Mouse (Mus musculus) cerebellum, adult 2 months (tissue): Measurements from ENCODE around the gene Cacna1d.

Experiments
- CTCF ChIP-seq: fragments of 200-500 bp; IDR thresholded peaks from 2 replicates; pipeline ENCODE4 v1.5.1; 2011; ENCODE audit warnings: low read depth, mild to moderate bottlenecking, control low read depth, low read length, moderate library complexity, borderline replicate concordance; ENCODE audit not compliant: insufficient read depth
- POLR2A ChIP-seq: fragments of 200-500 bp; IDR thresholded peaks from 2 replicates; pipeline ENCODE4 v1.6.1; 2011; ENCODE audit warnings: low read length, control low read depth, borderline replicate concordance; ENCODE audit not compliant: insufficient read depth

- TF ChIP-seq POLR2A, result no peak
- TF ChIP-seq CTCF, result no peak
Measured at GRCm38 (mm10) chr14:30184013-30184412, 307.2 kb downstream of the Cacna1d start.
